Mouse (Mus musculus) heart, postnatal 36 days (tissue): Measurements from ENCODE around the gene Trim80. TPM values are rescaled to one million over a fixed set of nuclear protein-coding genes. Genes with fewer than 3 reads are reported as not detected.
"Not testable (repeated sequence)": the region's sequence is repeated elsewhere in the genome, so short reads cannot be mapped to it uniquely, and the experiment has no call there.

Source experiments
- DNase-seq, 2 experiments: peaks; one replicate each; pipeline ENCODE4 v3.0.0; 2021 to 2022
- intact Hi-C: fragments of 180-260 bp; cut with DNase I; formaldehyde crosslinking; loops from one replicate; pipeline ENCODE4 v1.15.1; 2025
- microRNA-seq, 2 experiments: library from miRNA; unstranded; fragments of <30 nt; microRNA quantifications; one replicate each; pipeline ENCODE4 v1.2.0; 2021; ENCODE audit warnings: borderline number of aligned reads in 2 of 2
- total RNA-seq, 2 experiments: library from RNA; stranded (reverse); gene quantifications; 2 replicates each; pipeline ENCODE4 v1.2.3; 2021

Trim80 gene
- total RNA-seq, 2 experiments from 2014 or later: not detected

GRCm38 (mm10) chr11:115490441-115491355 lies 50.4 kb downstream of the Trim80 start:
- intact Hi-C loops: loop anchor here (1.0 to 5.0 kb wide), 4 partner anchors 20 to 72 kb away; partner anchors contain the start of genes Jpt1 and Nup85
- DNase-seq: no peak

- DNase-seq: peak; percentile 76 to 84
- intact Hi-C loops: loop anchor here (1.0 to 5.0 kb wide), 4 partner anchors 19 to 71 kb away; partner anchors contain the start of genes Jpt1 and Nup85
These were observed 51.2 kb downstream of the Trim80 start, which contains the start of gene Nt5c for GRCm38 (mm10) chr11:115491356-115492083. Nt5c (minus strand) TSS chr11:115491862.

- intact Hi-C loops: loop anchor here (5.0 kb wide), 1 partner anchor 70 kb away; the partner anchor contains the start of gene Nup85
- DNase-seq: no peak
These were observed 52.0 kb downstream of the Trim80 start for GRCm38 (mm10) chr11:115492387-115492786.

- DNase-seq, intact Hi-C loops: not testable (repeated sequence)
These were observed 56.2 kb downstream of the Trim80 start for GRCm38 (mm10) chr11:115496559-115496958.

Small RNA genes within 50 kb of the gene (microRNA-seq; reads per million reads assigned to microRNA genes)
- gene Mir3968: 0 reads per million in 2 experiments

Other genes with a start within 250 kb of the Trim80 start
- gene Grin2c, start 173.3 kb upstream of the Trim80 start, total RNA-seq: under 1 TPM; 0.11 to 0.25 TPM
- gene Fdxr, start 163.5 kb upstream of the Trim80 start, total RNA-seq: 1 to 10 TPM; 9.5 to 9.7 TPM
- gene Fads6, start 142.9 kb upstream of the Trim80 start, total RNA-seq: 1 to 10 TPM; 1.2 TPM
- gene Otop2, start 133.4 kb upstream of the Trim80 start, total RNA-seq: not detected
- gene Ush1g, start 118.5 kb upstream of the Trim80 start, total RNA-seq: under 1 TPM in 1 of 2 experiments, not detected in 1; 0.14 TPM
- not detected for gene Otop3, start 105.8 kb upstream of the Trim80 start, total RNA-seq
- 1 to 10 TPM; 4.2 to 4.8 TPM for gene Hid1, start 72.8 kb upstream of the Trim80 start, total RNA-seq
- 1 to 10 TPM; 5.8 to 5.9 TPM for gene Cdr2l, start 58.6 kb upstream of the Trim80 start, total RNA-seq
- 100 to 1,000 TPM; 134 to 149 TPM for gene Mrpl58, start 36.8 kb upstream of the Trim80 start, total RNA-seq
- 1,000 to 10,000 TPM; 2,281 to 2,357 TPM for gene Atp5h, start 20.6 kb upstream of the Trim80 start, total RNA-seq
- gene Kctd2, start 20.4 kb upstream of the Trim80 start, total RNA-seq: 10 to 100 TPM; 27.9 to 28.3 TPM
- gene Slc16a5, start 21.9 kb downstream of the Trim80 start, total RNA-seq: not detected
- 1 to 10 TPM; 1.5 to 2.4 TPM for gene Armc7, start 35.1 kb downstream of the Trim80 start, total RNA-seq
- 10 to 100 TPM; 13.1 to 14.2 TPM for gene Nt5c, start 51.3 kb downstream of the Trim80 start, total RNA-seq
- 100 to 1,000 TPM; 124 to 143 TPM for gene Jpt1, start 73.8 kb downstream of the Trim80 start, total RNA-seq
- gene Sumo2, start 95.7 kb downstream of the Trim80 start, total RNA-seq: 100 to 1,000 TPM; 165 to 185 TPM
- 10 to 100 TPM; 23.5 to 23.8 TPM for gene Nup85, start 123.9 kb downstream of the Trim80 start, total RNA-seq
- 10 to 100 TPM; 80.1 to 85.7 TPM for gene Mrps7, start 163.4 kb downstream of the Trim80 start, total RNA-seq
- gene Gga3, start 163.5 kb downstream of the Trim80 start, total RNA-seq: 10 to 100 TPM; 18.0 to 21.3 TPM
- 10 to 100 TPM; 47.3 to 53.8 TPM for gene Mif4gd, start 172.4 kb downstream of the Trim80 start, total RNA-seq
- gene Slc25a19, start 187.8 kb downstream of the Trim80 start, total RNA-seq: 10 to 100 TPM; 35.5 to 38.8 TPM